Mouse (Mus musculus) stomach, postnatal 0 days (tissue): Measurements from ENCODE around the gene Hspbap1. TPM values are rescaled to one million over a fixed set of nuclear protein-coding genes. Genes with fewer than 3 reads are reported as not detected.

Experiments used
- ATAC-seq: fragments of 200-750 bp; cut with Nextera tagmentation; 2 replicates; pipeline ENCODE4 v1.8.0; 2017; ENCODE audit not compliant: low FRiP score, low TSS enrichment
- DNase-seq: peaks from one replicate; pipeline ENCODE4 v3.0.0-alpha.2; 2016; ENCODE audit warnings: low spot score
- H3K27ac ChIP-seq: fragments of 300-500 bp; sonication (generic); replicated peaks from 2 replicates; pipeline ENCODE4 v1.5.1; 2014; ENCODE audit warnings: mild to moderate bottlenecking, control low read depth
- H3K27me3 ChIP-seq: fragments of 300-500 bp; sonication (generic); 2 replicates; pipeline ENCODE4 v1.6.1; 2014; ENCODE audit warnings: low read length; ENCODE audit not compliant: control insufficient read depth, insufficient read depth
- H3K36me3 ChIP-seq: fragments of 300-500 bp; sonication (generic); 2 replicates; pipeline ENCODE4 v1.6.1; 2014; ENCODE audit warnings: low read length, mixed read lengths; ENCODE audit not compliant: control insufficient read depth, insufficient read depth
- H3K4me1 ChIP-seq: fragments of 300-500 bp; sonication (generic); replicated peaks from 2 replicates; pipeline ENCODE4 v1.6.1; 2014; ENCODE audit warnings: antibody characterized with exemption; ENCODE audit not compliant: control insufficient read depth, insufficient read depth
- H3K4me2 ChIP-seq: fragments of 300-500 bp; sonication (generic); replicated peaks from 2 replicates; pipeline ENCODE4 v1.6.1; 2014; ENCODE audit warnings: low read depth, mild to moderate bottlenecking, control low read depth, moderate library complexity
- H3K4me3 ChIP-seq: fragments of 300-500 bp; sonication (generic); 2 replicates; pipeline ENCODE4 v1.5.1; 2014; ENCODE audit warnings: low read depth, low read length, control low read depth
- H3K9ac ChIP-seq: fragments of 300-500 bp; sonication (generic); 2 replicates; pipeline ENCODE4 v1.6.1; 2014; ENCODE audit warnings: mild to moderate bottlenecking, low read length, control low read depth, mixed read lengths
- H3K9me3 ChIP-seq: fragments of 300-500 bp; sonication (generic); 2 replicates; pipeline ENCODE4 v1.6.1; 2016; ENCODE audit warnings: low read length; ENCODE audit not compliant: control insufficient read depth
- CTCF ChIP-seq: IDR thresholded peaks from 2 replicates; pipeline ENCODE4 v1.5.1; 2016; ENCODE audit warnings: antibody characterized with exemption, low read depth, mild to moderate bottlenecking, moderate library complexity
- EP300 ChIP-seq: optimal IDR thresholded peaks from 2 replicates; pipeline ENCODE3; 2016; ENCODE audit warnings: antibody characterized with exemption
- WGBS: fragments of 180-500 bp; shearing (Covaris S2); extraction: QIAGEN DNeasy Blood & Tissue Kit; methylation state at CpG from one replicate; pipeline ENCODE4 v1.1.7; 2014; 5-methylcytosine and 5-hydroxymethylcytosine counted together
- polyA plus RNA-seq: library from polyadenylated mRNA; unstranded; fragments of >200 nt; fragmentation: Nextera tagmentation; extraction: Ambion mirVana; gene quantifications from 2 replicates; pipeline ENCODE4 v1.2.1, GENCODE M21; 2015

Hspbap1 gene
- polyA plus RNA-seq, 1 experiment from 2014 or later = 7.1 TPM

- 68% methylated on average over 6 of the region's 6 CpGs for WGBS
- no peaks in the 10 kb centered on the region for H3K36me3 ChIP-seq
- H3K4me1 ChIP-seq = no peaks in the 10 kb centered on the region
- H3K4me2 ChIP-seq = peak overlapping the region; percentile 79; the same call in 1 of the 2 replicates
- H3K9me3 ChIP-seq = no peaks in the 10 kb centered on the region
- no peak overlapping the region for H3K9ac ChIP-seq
- H3K27ac ChIP-seq = no peak overlapping the region
- no peaks in the 10 kb centered on the region for H3K27me3 ChIP-seq
- DNase-seq = no peak
- ATAC-seq = 0 out of 2 replicates have a peak, but pooled peaks have one; percentile 10
- no peak overlapping the region for H3K4me3 ChIP-seq
- TF ChIP-seq EP300 = no peak
Observed at GRCm38 (mm10) chr16:35869656-35870055, 99.5 kb downstream of the Hspbap1 start.

- 0 out of 2 replicates have a peak, but pooled peaks have one; percentile 10 for ATAC-seq
- no peaks in the 10 kb centered on the region for H3K27me3 ChIP-seq
- peak overlapping the region; percentile 79 for H3K4me2 ChIP-seq
- TF ChIP-seq EP300 (no peak), CTCF (no peak)
- H3K9me3 ChIP-seq = no peaks in the 10 kb centered on the region
- WGBS = 3% methylated on average over 12 of the region's 12 CpGs
- H3K27ac ChIP-seq = peak overlapping the region; percentile 75
- H3K4me1 ChIP-seq = no peaks in the 10 kb centered on the region
- no peaks in the 10 kb centered on the region for H3K36me3 ChIP-seq
- peak overlapping the region; percentile 87 for H3K9ac ChIP-seq
- H3K4me3 ChIP-seq = peak overlapping the region; percentile 84
- DNase-seq = peak; percentile 22
Observed at GRCm38 (mm10) chr16:35870581-35871047, 100.4 kb downstream of the Hspbap1 start.

- peak within 1 kb of the TSS; percentile 87 for H3K9ac ChIP-seq
- no peaks in the 10 kb centered on the region for H3K27me3 ChIP-seq
- no peaks in the 10 kb centered on the region for H3K4me1 ChIP-seq
- H3K4me2 ChIP-seq = peak within 1 kb of the TSS; percentile 79
- peak; percentile 59 for DNase-seq
- TF ChIP-seq CTCF (no peak), EP300 (no peak)
- 2% methylated on average over 38 of the region's 38 CpGs for WGBS
- H3K36me3 ChIP-seq = no peaks in the 10 kb centered on the region
- no peaks in the 10 kb centered on the region for H3K9me3 ChIP-seq
- H3K27ac ChIP-seq = peak within 1 kb of the TSS; percentile 75
- peak within 1 kb of the TSS; percentile 84 for H3K4me3 ChIP-seq
- peak; percentile 69 for ATAC-seq
Observed at GRCm38 (mm10) chr16:35871048-35871851, 101.1 kb downstream of the Hspbap1 start, which contains the start of gene Parp14. TSS of gene Parp14 (minus strand) at chr16:35871544.

GRCm38 (mm10) chr16:35871898-35872297 is 101.7 kb downstream of the Hspbap1 start:
- ATAC-seq (peak; percentile 24; the same call in 1 of the 2 replicates), DNase-seq (no peak)
- Histone ChIP-seq H3K4me1 (no peaks in the 10 kb centered on the region), H3K9me3 (no peaks in the 10 kb centered on the region), H3K4me2 (peak overlapping the region; percentile 79), H3K4me3 (peak overlapping the region; percentile 84), H3K27ac (no peak overlapping the region), H3K9ac (peak overlapping the region; percentile 87; the same call in 1 of the 2 replicates), H3K36me3 (no peaks in the 10 kb centered on the region), H3K27me3 (no peaks in the 10 kb centered on the region)
- TF ChIP-seq CTCF = no peak
- TF ChIP-seq EP300 = no peak
- WGBS = 25% methylated on average over 12 of the region's 12 CpGs

- Histone ChIP-seq H3K9ac (no peak overlapping the region), H3K27me3 (no peaks in the 10 kb centered on the region), H3K36me3 (no peaks in the 10 kb centered on the region), H3K27ac (no peak overlapping the region), H3K4me1 (no peaks in the 10 kb centered on the region), H3K4me2 (peak overlapping the region; percentile 79; the same call in 1 of the 2 replicates), H3K4me3 (no peak overlapping the region), H3K9me3 (no peaks in the 10 kb centered on the region)
- ATAC-seq = no peak
- no peak for TF ChIP-seq EP300
- TF ChIP-seq CTCF = no peak
- WGBS = 35% methylated on average over 14 of the region's 14 CpGs
- DNase-seq = no peak
Observed at GRCm38 (mm10) chr16:35872410-35873006, 102.3 kb downstream of the Hspbap1 start.
